Mouse (Mus musculus): ENCODE measurements around the gene Slc38a3. TPM values are rescaled to one million over a fixed set of nuclear protein-coding genes. Genes with fewer than 3 reads are reported as not detected.
"Not testable (repeated sequence)": the region's sequence is repeated elsewhere in the genome, so short reads cannot be mapped to it uniquely, and the experiment has no call there.

The Slc38a3 gene
- polyA plus RNA-seq, 1 experiment = not detected

GRCm38 (mm10) chr9:107685231-107685981, 16.1 kb upstream of the Slc38a3 start:
- Histone ChIP-seq H3K4me3 (ENCODE audit: insufficient read depth, low read depth, low read length) (no peak overlapping the region), H3K27ac (ENCODE audit: insufficient read depth, low read depth, low read length) (no peak overlapping the region), H3K4me1 (ENCODE audit: control insufficient read depth, insufficient read depth, low read length) (0 out of 2 replicates have a peak, but pooled peaks cover 2% of the 10 kb centered on the region)
- no peak for TF ChIP-seq POLR2A (IDR thresholded peaks at IDR 0.05; ENCODE audit: insufficient read depth, low read depth, low read length)
- TF ChIP-seq CTCF (IDR thresholded peaks at IDR 0.05; ENCODE audit: insufficient read depth, low read depth, low read length) = peak; percentile 51
- 41% methylated on average over 17 of the region's 17 CpGs for WGBS

- no peak for TF ChIP-seq CTCF (IDR thresholded peaks at IDR 0.05; ENCODE audit: insufficient read depth, low read depth, low read length)
- TF ChIP-seq POLR2A (IDR thresholded peaks at IDR 0.05; ENCODE audit: insufficient read depth, low read depth, low read length) = no peak
- no peak overlapping the region for H3K27ac ChIP-seq (ENCODE audit: insufficient read depth, low read depth, low read length)
- H3K4me3 ChIP-seq (ENCODE audit: insufficient read depth, low read depth, low read length) = no peak overlapping the region
- WGBS = 83% methylated on average over 20 of the region's 20 CpGs
- H3K4me1 ChIP-seq (ENCODE audit: control insufficient read depth, insufficient read depth, low read length) = no peaks in the 10 kb centered on the region
Observed at GRCm38 (mm10) chr9:107682405-107682804, 13.1 kb upstream of the Slc38a3 start.

GRCm38 (mm10) chr9:107679501-107679900, 10.2 kb upstream of the Slc38a3 start, which contains the start of gene Gnat1:
Gene Gnat1 (minus strand): TSS chr9:107679712.
- Histone ChIP-seq H3K4me3 (ENCODE audit: insufficient read depth, low read depth, low read length) (no peak within 1 kb of the TSS), H3K4me1 (ENCODE audit: control insufficient read depth, insufficient read depth, low read length) (peaks cover 11% of the 10 kb centered on the region), H3K27ac (ENCODE audit: insufficient read depth, low read depth, low read length) (no peak within 1 kb of the TSS)
- WGBS = 61% methylated on average over 5 of the region's 5 CpGs
- TF ChIP-seq CTCF (IDR thresholded peaks at IDR 0.05; ENCODE audit: insufficient read depth, low read depth, low read length) (no peak), POLR2A (IDR thresholded peaks at IDR 0.05; ENCODE audit: insufficient read depth, low read depth, low read length) (no peak)

- no peak overlapping the region for H3K4me3 ChIP-seq (ENCODE audit: insufficient read depth, low read depth, low read length)
- no peak for TF ChIP-seq CTCF (IDR thresholded peaks at IDR 0.05; ENCODE audit: insufficient read depth, low read depth, low read length)
- no peak for TF ChIP-seq POLR2A (IDR thresholded peaks at IDR 0.05; ENCODE audit: insufficient read depth, low read depth, low read length)
- 98% methylated on average over 2 of the region's 2 CpGs for WGBS
- no peak overlapping the region for H3K27ac ChIP-seq (ENCODE audit: insufficient read depth, low read depth, low read length)
- H3K4me1 ChIP-seq (ENCODE audit: control insufficient read depth, insufficient read depth, low read length) = peaks cover 11% of the 10 kb centered on the region
Observed at GRCm38 (mm10) chr9:107678861-107679260, 9.5 kb upstream of the Slc38a3 start.

- 44% methylated on average over 14 of the region's 14 CpGs for WGBS
- not testable (repeated sequence) for H3K27ac ChIP-seq (ENCODE audit: insufficient read depth, low read depth, low read length); H3K4me3 ChIP-seq (ENCODE audit: insufficient read depth, low read depth, low read length)
- peaks cover 11% of the 10 kb centered on the region for H3K4me1 ChIP-seq (ENCODE audit: control insufficient read depth, insufficient read depth, low read length)
Observed at GRCm38 (mm10) chr9:107677819-107678526, 8.6 kb upstream of the Slc38a3 start.

GRCm38 (mm10) chr9:107677091-107677784, 7.9 kb upstream of the Slc38a3 start:
- H3K27ac ChIP-seq (ENCODE audit: insufficient read depth, low read depth, low read length) = no peak overlapping the region
- 15% methylated on average over 17 of the region's 17 CpGs for WGBS
- H3K4me1 ChIP-seq (ENCODE audit: control insufficient read depth, insufficient read depth, low read length) = peaks cover 11% of the 10 kb centered on the region
- H3K4me3 ChIP-seq (ENCODE audit: insufficient read depth, low read depth, low read length) = no peak overlapping the region
- TF ChIP-seq POLR2A (IDR thresholded peaks at IDR 0.05; ENCODE audit: insufficient read depth, low read depth, low read length) (no peak), CTCF (IDR thresholded peaks at IDR 0.05; ENCODE audit: insufficient read depth, low read depth, low read length) (peak; percentile 65)

GRCm38 (mm10) chr9:107676302-107676701, 7.0 kb upstream of the Slc38a3 start:
- H3K4me1 ChIP-seq (ENCODE audit: control insufficient read depth, insufficient read depth, low read length) = peaks cover 11% of the 10 kb centered on the region
- H3K27ac ChIP-seq (ENCODE audit: insufficient read depth, low read depth, low read length) = no peak overlapping the region
- TF ChIP-seq POLR2A (IDR thresholded peaks at IDR 0.05; ENCODE audit: insufficient read depth, low read depth, low read length) (no peak), CTCF (IDR thresholded peaks at IDR 0.05; ENCODE audit: insufficient read depth, low read depth, low read length) (no peak)
- H3K4me3 ChIP-seq (ENCODE audit: insufficient read depth, low read depth, low read length) = peak overlapping the region; percentile 39
- WGBS = under 1% methylated on average over 25 of the region's 25 CpGs

GRCm38 (mm10) chr9:107675671-107676301, 6.5 kb upstream of the Slc38a3 start:
- Histone ChIP-seq H3K27ac (ENCODE audit: insufficient read depth, low read depth, low read length) (no peak overlapping the region), H3K4me1 (ENCODE audit: control insufficient read depth, insufficient read depth, low read length) (peaks cover 11% of the 10 kb centered on the region), H3K4me3 (ENCODE audit: insufficient read depth, low read depth, low read length) (peak overlapping the region; percentile 39)
- TF ChIP-seq POLR2A (IDR thresholded peaks at IDR 0.05; ENCODE audit: insufficient read depth, low read depth, low read length) = no peak
- peak; percentile 94 for TF ChIP-seq CTCF (IDR thresholded peaks at IDR 0.05; ENCODE audit: insufficient read depth, low read depth, low read length)
- WGBS = 1% methylated on average over 39 of the region's 39 CpGs
